Mouse (Mus musculus): ENCODE measurements around the gene Anxa6.

The Anxa6 gene

GRCm38 (mm10) chr11:55031211-55031990 is 1.8 kb downstream of the Anxa6 start:
- peak; percentile 24 for DNase-seq (ENCODE audit: extremely low read depth, insufficient read length, low spot score)

GRCm38 (mm10) chr11:55028509-55028908 is 4.7 kb downstream of the Anxa6 start:
- no peak for DNase-seq (ENCODE audit: extremely low read depth, insufficient read length, low spot score)

DNA sequence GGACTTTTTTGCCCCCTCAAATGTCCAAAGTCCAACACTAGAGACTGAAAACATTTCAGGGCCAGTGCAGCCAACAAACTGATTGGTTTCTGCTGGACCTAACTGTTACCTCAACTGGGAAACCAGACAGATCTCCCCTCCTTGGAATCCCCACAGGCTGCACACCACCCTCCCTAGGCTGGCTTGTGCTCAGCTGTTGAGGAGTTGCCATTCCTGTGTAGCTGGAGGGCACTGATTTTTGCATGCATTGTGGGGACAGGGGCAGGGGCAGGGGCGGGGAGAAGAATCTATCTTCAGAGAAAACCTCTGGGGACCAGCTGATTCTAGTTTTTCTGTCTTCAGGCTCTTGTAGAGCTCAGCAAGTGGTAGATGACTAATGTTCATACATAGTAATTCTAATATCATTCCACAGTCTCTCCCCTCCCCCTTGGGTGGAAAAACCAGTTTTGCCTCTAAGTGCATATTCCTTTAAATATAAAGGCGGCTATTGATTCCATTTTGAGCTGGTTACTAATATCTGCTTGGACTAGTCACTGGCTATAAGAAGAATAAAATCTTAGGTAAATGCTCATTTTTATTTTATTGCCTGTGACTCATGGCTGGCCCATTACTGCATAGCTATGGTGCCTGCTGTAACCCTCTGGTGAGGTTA is 5.9 kb downstream of the Anxa6 start:
- DNase-seq (ENCODE audit: extremely low read depth, insufficient read length, low spot score) = no peak

DNA sequence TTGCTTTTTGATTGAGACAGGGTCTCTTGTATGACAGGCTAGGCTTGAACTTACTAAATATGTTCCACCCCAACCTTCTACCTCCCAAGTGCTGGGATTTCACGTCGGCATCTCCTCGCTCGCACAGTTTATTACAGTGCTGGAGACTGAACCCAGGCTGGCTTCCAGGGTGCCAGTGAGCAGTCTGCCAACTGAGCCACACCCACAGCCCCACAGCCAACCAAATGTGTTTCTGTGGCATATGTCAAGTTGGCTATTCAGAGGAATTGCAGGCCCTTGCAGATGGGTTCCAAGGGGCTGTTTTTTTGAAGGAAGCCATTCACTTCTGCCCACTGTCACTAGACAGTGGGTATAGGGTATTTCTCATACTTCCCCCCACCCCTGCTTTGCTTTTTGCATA is 7.3 kb downstream of the Anxa6 start:
- DNase-seq (ENCODE audit: extremely low read depth, insufficient read length, low spot score) = no peak

DNA sequence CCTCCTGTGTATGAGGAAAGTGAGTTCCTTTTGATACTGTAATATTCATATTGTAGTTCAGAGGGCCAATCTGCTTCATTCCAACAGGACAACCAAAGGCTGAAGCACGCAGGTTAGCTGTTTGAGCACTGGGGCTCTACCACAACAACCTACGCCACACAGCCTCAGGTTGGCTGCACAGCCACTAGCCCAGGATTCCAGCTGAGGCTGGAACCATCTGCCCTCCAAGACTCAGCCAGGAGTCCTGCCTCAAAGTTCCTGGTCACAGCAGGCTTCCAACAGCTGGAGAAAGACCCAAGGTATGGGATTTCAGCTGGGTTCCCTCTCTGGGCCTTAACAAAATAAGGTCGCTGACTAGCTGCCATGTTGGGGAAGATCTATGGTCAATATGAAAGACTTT is 9.7 kb downstream of the Anxa6 start:
- DNase-seq (ENCODE audit: extremely low read depth, insufficient read length, low spot score) = no peak

- no peak for DNase-seq (ENCODE audit: extremely low read depth, insufficient read length, low spot score)
Measured at GRCm38 (mm10) chr11:55023049-55023564, 10.1 kb downstream of the Anxa6 start.

DNA sequence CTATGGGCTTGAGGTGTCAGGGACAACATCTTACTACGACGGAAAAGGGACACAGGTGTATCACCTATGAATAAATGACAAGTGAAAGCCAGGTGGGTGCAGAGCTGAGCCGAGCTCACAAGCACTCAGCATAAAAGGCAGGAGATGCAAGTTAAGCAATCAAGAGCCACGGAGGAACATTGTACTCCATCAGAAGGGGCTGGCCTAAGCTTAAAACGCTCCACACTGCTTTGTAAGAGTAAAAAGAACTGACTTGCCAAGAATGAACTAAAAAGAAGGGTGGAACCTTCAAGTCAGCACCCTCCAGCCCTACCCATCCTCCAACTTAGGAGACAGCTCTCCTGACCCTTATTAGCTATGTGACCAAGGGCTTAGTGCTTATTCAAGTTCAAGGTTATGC is 10.7 kb downstream of the Anxa6 start:
- no peak for DNase-seq (ENCODE audit: extremely low read depth, insufficient read length, low spot score)

DNA sequence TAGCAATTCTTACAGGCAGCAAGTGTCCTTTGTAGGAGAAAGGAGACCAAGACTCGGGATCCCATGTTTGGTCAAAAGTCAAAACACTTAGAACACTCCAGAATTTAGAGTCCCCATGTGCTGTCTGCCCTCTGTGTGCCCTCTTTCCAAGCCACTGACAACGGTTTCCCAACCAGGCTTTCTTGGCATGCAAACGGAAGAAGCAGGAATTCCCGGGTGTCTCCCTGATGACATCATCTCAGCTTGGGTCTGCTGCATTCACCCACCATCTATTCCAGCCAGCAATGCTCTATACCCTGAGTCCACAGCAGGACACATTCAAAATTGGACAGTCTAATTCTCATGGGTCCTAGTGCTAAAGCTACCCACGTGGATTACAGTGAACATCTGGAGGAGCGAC is 11.4 kb downstream of the Anxa6 start:
- DNase-seq (ENCODE audit: extremely low read depth, insufficient read length, low spot score) = no peak

DNA sequence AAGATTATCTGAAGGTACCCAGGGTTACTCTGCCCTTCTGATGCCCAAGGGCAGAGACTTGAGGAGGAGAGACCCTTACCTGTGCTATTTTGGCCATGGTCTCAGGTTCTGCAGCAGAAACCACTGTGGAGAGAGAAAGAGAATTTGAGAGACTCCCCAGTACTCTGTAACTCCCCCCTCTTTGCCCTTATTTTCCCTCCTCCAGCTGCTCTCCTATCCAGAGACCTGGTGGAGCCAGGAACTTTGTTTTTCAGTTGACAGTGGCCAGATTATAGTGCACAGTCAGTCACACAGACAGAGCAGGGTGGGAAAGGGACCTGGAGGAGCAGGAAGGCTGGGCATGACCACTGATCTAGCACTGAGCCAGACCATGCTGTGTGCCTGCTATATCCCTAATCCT is 11.8 kb downstream of the Anxa6 start:
- DNase-seq (ENCODE audit: extremely low read depth, insufficient read length, low spot score) = no peak

- DNase-seq (ENCODE audit: extremely low read depth, insufficient read length, low spot score) = no peak
Measured at GRCm38 (mm10) chr11:55019711-55020110, 13.5 kb downstream of the Anxa6 start.

- DNase-seq (ENCODE audit: extremely low read depth, insufficient read length, low spot score) = no peak
Measured at GRCm38 (mm10) chr11:55018034-55018433, 15.2 kb downstream of the Anxa6 start.

GRCm38 (mm10) chr11:55017201-55017600 is 16.0 kb downstream of the Anxa6 start:
- no peak for DNase-seq (ENCODE audit: extremely low read depth, insufficient read length, low spot score)

DNA sequence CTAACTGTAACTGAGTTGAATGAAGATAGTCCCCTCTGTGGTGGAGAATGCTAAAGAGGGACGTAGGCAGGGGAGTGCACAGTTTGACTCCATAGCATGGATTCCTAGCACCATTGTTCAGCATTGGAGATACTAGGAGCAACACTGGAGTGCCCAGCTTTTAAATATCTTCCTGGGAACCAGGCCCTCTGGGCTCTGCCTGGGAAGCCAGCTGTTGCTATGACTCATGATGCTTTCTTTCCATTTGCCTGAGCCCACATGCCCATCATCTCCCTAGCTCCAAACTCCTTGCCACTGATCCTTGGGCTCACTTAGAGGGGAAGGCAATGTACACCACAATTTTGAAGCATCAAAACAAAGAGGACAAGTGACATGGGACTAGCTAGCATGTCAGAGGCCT is 16.5 kb downstream of the Anxa6 start:
- no peak for DNase-seq (ENCODE audit: extremely low read depth, insufficient read length, low spot score)

DNA sequence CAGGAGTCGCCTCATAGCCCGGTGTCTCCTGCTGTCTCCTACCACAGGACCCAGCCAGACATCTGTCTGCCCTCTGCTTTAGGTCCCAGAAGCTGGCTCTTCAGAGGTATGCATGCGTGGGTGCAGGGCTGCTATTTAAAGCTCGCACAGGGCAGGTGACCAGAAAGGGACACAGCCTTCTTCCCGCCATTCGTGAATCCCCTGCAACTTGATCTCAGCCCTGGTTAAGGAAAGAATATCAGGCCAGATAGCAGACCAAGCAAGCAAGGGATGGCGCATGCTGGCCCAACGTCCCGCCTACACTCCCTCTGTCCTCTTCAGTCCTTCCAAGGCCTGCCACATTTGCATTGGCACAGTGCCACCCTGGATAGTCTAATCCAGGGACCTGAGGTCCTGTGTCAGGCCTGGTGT is 17.4 kb downstream of the Anxa6 start:
- no peak for DNase-seq (ENCODE audit: extremely low read depth, insufficient read length, low spot score)

DNA sequence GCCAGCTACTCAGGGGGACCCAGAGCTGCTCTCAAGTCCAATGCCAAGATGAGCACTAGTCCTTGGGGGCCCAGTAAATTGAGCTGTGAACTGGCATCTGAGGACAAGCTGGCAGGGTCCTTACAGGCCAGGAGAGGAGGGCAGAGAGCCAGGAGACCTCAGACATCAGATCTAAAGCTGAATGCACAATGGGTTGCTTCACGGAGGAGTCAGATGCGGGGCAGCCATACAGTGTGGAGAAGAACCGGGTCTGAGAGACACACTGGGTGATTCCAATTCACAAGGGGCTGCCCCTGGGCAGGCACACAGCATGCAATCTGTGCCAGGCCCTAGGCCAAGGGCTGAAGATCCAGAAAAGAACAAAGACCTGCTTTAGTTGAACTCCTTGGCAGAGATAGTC is 18.0 kb downstream of the Anxa6 start:
- no peak for DNase-seq (ENCODE audit: extremely low read depth, insufficient read length, low spot score)

- DNase-seq (ENCODE audit: extremely low read depth, insufficient read length, low spot score) = no peak
Measured at GRCm38 (mm10) chr11:55013802-55014201, 19.4 kb downstream of the Anxa6 start.

GRCm38 (mm10) chr11:55012551-55013521 is 20.4 kb downstream of the Anxa6 start:
- no peak for DNase-seq (ENCODE audit: extremely low read depth, insufficient read length, low spot score)

DNA sequence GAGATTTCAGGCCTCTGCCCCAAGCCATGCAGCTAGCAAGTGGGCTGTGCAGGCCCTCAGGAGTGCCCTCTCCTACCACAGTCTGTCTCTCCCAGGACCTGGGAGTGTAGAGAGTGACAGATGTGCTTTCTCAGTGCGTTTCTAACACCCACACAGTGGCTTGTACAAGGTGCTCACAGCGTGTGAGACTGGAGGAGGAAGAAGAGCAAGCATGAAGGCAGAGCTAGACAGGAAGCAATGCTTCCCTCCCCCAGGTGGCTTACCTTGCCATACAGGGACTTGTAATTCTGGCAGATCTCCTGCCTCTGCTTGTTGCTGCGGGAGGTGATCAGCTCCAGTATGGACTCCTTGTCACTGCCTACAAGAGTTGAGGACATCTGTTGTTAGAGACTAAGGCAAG is 21.8 kb downstream of the Anxa6 start:
- DNase-seq (ENCODE audit: extremely low read depth, insufficient read length, low spot score) = no peak

DNA sequence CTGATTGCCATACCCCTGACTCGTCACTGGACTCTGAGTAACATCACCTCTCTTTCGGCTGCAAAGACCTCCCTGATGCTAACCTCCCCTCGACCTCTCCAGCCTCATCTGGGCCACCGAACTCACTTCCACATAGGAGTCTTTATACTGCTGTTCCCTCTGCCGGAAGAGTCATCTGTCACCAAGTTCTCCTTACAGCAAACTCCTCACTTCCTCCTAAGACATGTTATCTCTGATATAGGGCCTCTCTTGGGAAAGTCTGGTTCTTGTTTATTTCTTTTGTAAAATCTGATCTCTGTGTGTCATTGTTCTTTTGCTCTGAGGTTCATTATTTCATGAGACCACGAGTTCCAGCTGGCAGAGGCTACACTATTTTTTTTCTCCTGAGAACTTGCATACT is 25.0 kb downstream of the Anxa6 start:
- no peak for DNase-seq (ENCODE audit: extremely low read depth, insufficient read length, low spot score)

GRCm38 (mm10) chr11:55005684-55006083 is 27.6 kb downstream of the Anxa6 start:
- no peak for DNase-seq (ENCODE audit: extremely low read depth, insufficient read length, low spot score)

DNA sequence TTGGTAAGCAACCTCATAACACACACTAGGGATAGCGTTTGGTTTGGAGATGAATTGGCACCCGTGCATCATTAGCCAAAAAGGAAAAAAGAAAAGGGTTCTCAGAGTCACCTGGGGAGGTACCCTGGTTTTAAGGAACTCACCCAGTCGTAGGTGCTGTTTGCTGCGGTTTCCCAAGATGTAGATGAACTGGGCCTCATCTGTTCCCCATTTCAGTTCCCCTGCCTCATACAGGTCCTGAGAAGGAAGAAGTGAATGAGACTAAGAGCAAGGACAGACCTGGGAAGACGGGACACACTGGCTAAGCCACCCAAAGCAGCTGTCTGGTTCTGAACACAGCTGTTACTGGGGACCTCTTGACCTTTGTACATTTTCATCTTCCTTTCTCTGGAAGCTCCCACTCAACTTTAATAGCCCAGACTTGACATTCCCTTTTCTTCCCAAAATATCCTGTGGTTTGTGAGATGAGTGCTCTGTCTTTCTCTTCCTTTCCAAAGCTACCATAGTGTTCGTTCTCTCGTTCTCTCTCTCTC is 28.2 kb downstream of the Anxa6 start:
- DNase-seq (ENCODE audit: extremely low read depth, insufficient read length, low spot score) = no peak
